Mouse (Mus musculus): ENCODE results near the gene Cgas. TPM values are rescaled to one million over a fixed set of nuclear protein-coding genes. Genes with fewer than 3 reads are reported as not detected.
A peak's percentile ranks its signal among the peaks of the same experiment; 100 is the strongest.

The Cgas gene
- polyA plus RNA-seq, 1 experiment from 2014 or later = 3.4 TPM

- no peak for TF ChIP-seq CTCF (IDR thresholded peaks at IDR 0.05; ENCODE audit: low read depth)
- ATAC-seq (ENCODE audit: insufficient read depth) (no peak), DNase-seq (no peak)
- Histone ChIP-seq H3K9ac (no peak overlapping the region), H3K4me1 (ENCODE audit: insufficient read depth) (no peaks in the 10 kb centered on the region), H3K4me2 (no peak overlapping the region), H3K4me3 (ENCODE audit: low read depth, low read length) (no peak overlapping the region), H3K27me3 (ENCODE audit: insufficient read depth, low read length) (no peaks in the 10 kb centered on the region), H3K9me3 (ENCODE audit: low read depth, low read length) (no peaks in the 10 kb centered on the region), H3K27ac (ENCODE audit: low read depth) (no peak overlapping the region), H3K36me3 (ENCODE audit: insufficient read depth) (peaks cover 74% of the 10 kb centered on the region)
- WGBS = 89% methylated on average over 4 of the region's 4 CpGs
These were observed 20.3 kb upstream of the Cgas start for GRCm38 (mm10) chr9:78463337-78463736.

- no peak for ATAC-seq (ENCODE audit: insufficient read depth)
- H3K4me2 ChIP-seq = no peak overlapping the region
- H3K27ac ChIP-seq (ENCODE audit: low read depth) = no peak overlapping the region
- H3K9me3 ChIP-seq (ENCODE audit: low read depth, low read length) = no peaks in the 10 kb centered on the region
- no peak overlapping the region for H3K4me3 ChIP-seq (ENCODE audit: low read depth, low read length)
- H3K9ac ChIP-seq = no peak overlapping the region
- no peak for DNase-seq
- no peaks in the 10 kb centered on the region for H3K27me3 ChIP-seq (ENCODE audit: insufficient read depth, low read length)
- H3K36me3 ChIP-seq (ENCODE audit: insufficient read depth) = peaks cover 68% of the 10 kb centered on the region
- 87% methylated on average over 8 of the region's 8 CpGs for WGBS
- TF ChIP-seq CTCF (IDR thresholded peaks at IDR 0.05; ENCODE audit: low read depth) = no peak
- H3K4me1 ChIP-seq (ENCODE audit: insufficient read depth) = no peaks in the 10 kb centered on the region
These were observed 14.0 kb upstream of the Cgas start for GRCm38 (mm10) chr9:78457026-78457425.

- H3K4me3 ChIP-seq (ENCODE audit: low read depth, low read length) = no peak overlapping the region
- DNase-seq = no peak
- WGBS = 71% methylated on average over 4 of the region's 4 CpGs
- H3K9ac ChIP-seq = no peak overlapping the region
- H3K4me1 ChIP-seq (ENCODE audit: insufficient read depth) = peaks cover 6% of the 10 kb centered on the region
- H3K36me3 ChIP-seq (ENCODE audit: insufficient read depth) = peaks cover 34% of the 10 kb centered on the region
- H3K9me3 ChIP-seq (ENCODE audit: low read depth, low read length) = no peaks in the 10 kb centered on the region
- no peak for TF ChIP-seq CTCF (IDR thresholded peaks at IDR 0.05; ENCODE audit: low read depth)
- no peak overlapping the region for H3K27ac ChIP-seq (ENCODE audit: low read depth)
- ATAC-seq (ENCODE audit: insufficient read depth) = no peak
- H3K4me2 ChIP-seq = no peak overlapping the region
- no peaks in the 10 kb centered on the region for H3K27me3 ChIP-seq (ENCODE audit: insufficient read depth, low read length)
These were observed 8.3 kb upstream of the Cgas start for GRCm38 (mm10) chr9:78451382-78451781.

GRCm38 (mm10) chr9:78450404-78450803 is 7.4 kb upstream of the Cgas start:
- H3K4me1 ChIP-seq (ENCODE audit: insufficient read depth) = peaks cover 6% of the 10 kb centered on the region
- peaks cover 34% of the 10 kb centered on the region for H3K36me3 ChIP-seq (ENCODE audit: insufficient read depth)
- H3K27me3 ChIP-seq (ENCODE audit: insufficient read depth, low read length) = 0 out of 2 replicates have a peak, but pooled peaks cover 5% of the 10 kb centered on the region
- no peak overlapping the region for H3K27ac ChIP-seq (ENCODE audit: low read depth)
- H3K9ac ChIP-seq = no peak overlapping the region
- H3K4me3 ChIP-seq (ENCODE audit: low read depth, low read length) = no peak overlapping the region
- ATAC-seq (ENCODE audit: insufficient read depth) (no peak), DNase-seq (no peak)
- WGBS = 76% methylated on average over 5 of the region's 5 CpGs
- no peak overlapping the region for H3K4me2 ChIP-seq
- TF ChIP-seq CTCF (IDR thresholded peaks at IDR 0.05; ENCODE audit: low read depth) = no peak
- H3K9me3 ChIP-seq (ENCODE audit: low read depth, low read length) = no peaks in the 10 kb centered on the region

GRCm38 (mm10) chr9:78447973-78448873 is 5.2 kb upstream of the Cgas start, which contains the start of the genes Mto1 and Gm17324:
Gene Mto1 (plus strand): TSS chr9:78448208.
Gene Gm17324 (minus strand): TSS chr9:78448786.
- Histone ChIP-seq H3K27me3 (ENCODE audit: insufficient read depth, low read length) (peaks cover 24% of the 10 kb centered on the region), H3K4me2 (peak within 1 kb of the TSS; percentile 80), H3K27ac (ENCODE audit: low read depth) (peak within 1 kb of the TSS; percentile 92), H3K4me3 (ENCODE audit: low read depth, low read length) (peak within 1 kb of the TSS; percentile 99), H3K9ac (peak within 1 kb of the TSS; percentile 91), H3K36me3 (ENCODE audit: insufficient read depth) (peaks cover 20% of the 10 kb centered on the region), H3K4me1 (ENCODE audit: insufficient read depth) (peaks cover 6% of the 10 kb centered on the region), H3K9me3 (ENCODE audit: low read depth, low read length) (no peaks in the 10 kb centered on the region)
- under 1% methylated on average over 95 of the region's 96 CpGs for WGBS
- DNase-seq (peak; percentile 97), ATAC-seq (ENCODE audit: insufficient read depth) (peak; percentile 94)
- 0 out of 2 replicates have a peak, but pooled peaks have one; percentile 3 for TF ChIP-seq CTCF (IDR thresholded peaks at IDR 0.05; ENCODE audit: low read depth)

GRCm38 (mm10) chr9:78447606-78447972 is 4.6 kb upstream of the Cgas start:
- 34% methylated on average over 9 of the region's 9 CpGs for WGBS
- Histone ChIP-seq H3K9me3 (ENCODE audit: low read depth, low read length) (no peaks in the 10 kb centered on the region), H3K4me1 (ENCODE audit: insufficient read depth) (peaks cover 6% of the 10 kb centered on the region), H3K36me3 (ENCODE audit: insufficient read depth) (peaks cover 14% of the 10 kb centered on the region), H3K27ac (ENCODE audit: low read depth) (no peak overlapping the region), H3K27me3 (ENCODE audit: insufficient read depth, low read length) (peaks cover 30% of the 10 kb centered on the region), H3K4me3 (ENCODE audit: low read depth, low read length) (peak overlapping the region; percentile 99), H3K9ac (peak overlapping the region; percentile 91), H3K4me2 (peak overlapping the region; percentile 80)
- ATAC-seq (ENCODE audit: insufficient read depth) (peak; percentile 37; the same call in 1 of the 2 replicates), DNase-seq (no peak)
- TF ChIP-seq CTCF (IDR thresholded peaks at IDR 0.05; ENCODE audit: low read depth) = no peak

- Histone ChIP-seq H3K9ac (peak overlapping the region; percentile 59), H3K4me3 (ENCODE audit: low read depth, low read length) (peak overlapping the region; percentile 54), H3K4me2 (peak overlapping the region; percentile 86), H3K4me1 (ENCODE audit: insufficient read depth) (no peaks in the 10 kb centered on the region), H3K27me3 (ENCODE audit: insufficient read depth, low read length) (peaks cover 57% of the 10 kb centered on the region), H3K36me3 (ENCODE audit: insufficient read depth) (no peaks in the 10 kb centered on the region), H3K9me3 (ENCODE audit: low read depth, low read length) (no peaks in the 10 kb centered on the region), H3K27ac (ENCODE audit: low read depth) (no peak overlapping the region)
- ATAC-seq (ENCODE audit: insufficient read depth) (peak; percentile 40), DNase-seq (no peak)
- WGBS = 5% methylated on average over 9 of the region's 9 CpGs
- no peak for TF ChIP-seq CTCF (IDR thresholded peaks at IDR 0.05; ENCODE audit: low read depth)
These were observed 829 bp downstream of the Cgas start for GRCm38 (mm10) chr9:78442237-78442578.
